Mouse (Mus musculus) forebrain, embryonic 11.5 days (tissue): Measurements from ENCODE around the gene Il13. TPM values are rescaled to one million over a fixed set of nuclear protein-coding genes. Genes with fewer than 3 reads are reported as not detected.

Experiments
- ATAC-seq: fragments of 200-750 bp; cut with Nextera tagmentation; replicated peaks from 2 replicates; pipeline ENCODE4 v1.8.0; 2017; ENCODE audit warnings: moderate TSS enrichment; ENCODE audit not compliant: low FRiP score
- DNase-seq: peaks from one replicate; pipeline ENCODE4 v3.0.0-alpha.2; 2017; ENCODE audit warnings: low spot score
- H3K27ac ChIP-seq: fragments of 300-500 bp; sonication (generic); 2 replicates; pipeline ENCODE4 v1.5.1; 2014; ENCODE audit warnings: low read depth, low read length
- H3K27me3 ChIP-seq: fragments of 300-500 bp; sonication (generic); 2 replicates; pipeline ENCODE4 v1.6.1; 2014; ENCODE audit warnings: mild to moderate bottlenecking, low read length, mixed read lengths; ENCODE audit not compliant: control insufficient read depth, insufficient read depth
- H3K36me3 ChIP-seq: fragments of 300-500 bp; sonication (generic); 2 replicates; pipeline ENCODE4 v1.6.1; 2014; ENCODE audit warnings: mild to moderate bottlenecking, low read length, moderate library complexity, mixed read lengths; ENCODE audit not compliant: control insufficient read depth, insufficient read depth
- H3K4me1 ChIP-seq: fragments of 300-500 bp; sonication (generic); replicated peaks from 2 replicates; pipeline ENCODE4 v1.6.1; 2014; ENCODE audit warnings: low read length, mixed read lengths; ENCODE audit not compliant: control insufficient read depth, insufficient read depth
- H3K4me2 ChIP-seq: fragments of 300-500 bp; sonication (generic); 2 replicates; pipeline ENCODE4 v1.6.1; 2014; ENCODE audit warnings: low read depth, mild to moderate bottlenecking, low read length, moderate library complexity, mixed read lengths; ENCODE audit not compliant: severe bottlenecking
- H3K4me3 ChIP-seq: fragments of 300-500 bp; sonication (generic); 2 replicates; pipeline ENCODE4 v1.5.1; 2014; ENCODE audit warnings: low read depth, low read length
- H3K9ac ChIP-seq: fragments of 300-500 bp; sonication (generic); 2 replicates; pipeline ENCODE4 v1.6.1; 2014; ENCODE audit warnings: low read length
- H3K9me3 ChIP-seq: fragments of 300-500 bp; sonication (generic); 2 replicates; pipeline ENCODE4 v1.6.1; 2016; ENCODE audit warnings: low read length, mixed read lengths; ENCODE audit not compliant: control insufficient read depth
- WGBS: fragments of 180-500 bp; shearing (Covaris S2); extraction: QIAGEN DNeasy Blood & Tissue Kit; methylation state at CpG from one replicate; pipeline ENCODE4 v1.1.7; 2014; 5-methylcytosine and 5-hydroxymethylcytosine counted together
- polyA plus RNA-seq: library from polyadenylated mRNA; unstranded; fragments of >200 nt; fragmentation: Nextera tagmentation; extraction: Ambion mirVana; gene quantifications from 2 replicates; pipeline ENCODE4 v1.2.1, GENCODE M21; 2014

Il13 gene
- polyA plus RNA-seq, result not detected in 2 replicates

GRCm38 (mm10) chr11:53634556-53634955 is at the start of gene Il13:
Gene Il13 (minus strand): TSS chr11:53634702.
- Histone ChIP-seq H3K27me3 (peaks cover 11% of the 10 kb centered on the region; the same call in 1 of the 2 replicates), H3K4me1 (peaks cover 10% of the 10 kb centered on the region), H3K27ac (no peak within 1 kb of the TSS), H3K4me3 (no peak within 1 kb of the TSS), H3K4me2 (no peak within 1 kb of the TSS), H3K36me3 (no peaks in the 10 kb centered on the region), H3K9ac (no peak within 1 kb of the TSS), H3K9me3 (no peaks in the 10 kb centered on the region)
- ATAC-seq (no peak), DNase-seq (no peak)
- 95% methylated on average over 8 of the region's 8 CpGs for WGBS

DNA sequence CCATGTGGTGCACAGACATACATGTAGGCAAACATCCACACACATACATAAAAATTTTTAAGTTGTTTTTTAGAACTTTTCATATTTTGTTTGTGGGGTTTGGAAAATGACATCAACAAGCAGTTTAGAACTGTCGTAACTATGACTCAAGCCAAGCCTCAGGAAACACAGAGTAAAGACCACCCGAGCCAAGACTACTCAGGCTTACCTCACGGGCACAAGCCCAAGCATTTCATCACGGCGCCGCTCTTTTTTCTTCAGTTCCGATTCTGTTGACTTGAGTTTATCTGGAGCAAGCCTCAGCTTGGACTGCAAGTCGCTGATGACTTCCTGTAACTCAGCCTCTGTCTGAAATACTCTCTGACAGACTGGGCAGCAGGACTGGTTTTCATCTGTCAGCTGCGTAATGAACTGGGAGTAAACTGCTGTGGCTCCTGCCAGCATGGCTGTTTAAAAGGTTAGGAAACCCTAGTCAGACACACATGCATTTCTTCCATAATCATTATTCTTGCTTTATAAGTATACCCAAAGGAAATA is 48.6 kb upstream of the Il13 start:
- Histone ChIP-seq H3K36me3 (no peaks in the 10 kb centered on the region; the same call in 1 of the 2 replicates), H3K9ac (no peak overlapping the region), H3K27me3 (no peaks in the 10 kb centered on the region), H3K27ac (no peak overlapping the region), H3K4me2 (no peak overlapping the region), H3K4me1 (no peaks in the 10 kb centered on the region), H3K4me3 (no peak overlapping the region), H3K9me3 (no peaks in the 10 kb centered on the region)
- 96% methylated on average over 9 of the region's 9 CpGs for WGBS
- ATAC-seq (no peak), DNase-seq (no peak)

- Histone ChIP-seq H3K9me3 (no peaks in the 10 kb centered on the region), H3K36me3 (no peaks in the 10 kb centered on the region; the same call in 1 of the 2 replicates), H3K4me2 (no peak overlapping the region), H3K4me3 (no peak overlapping the region), H3K27ac (no peak overlapping the region), H3K9ac (no peak overlapping the region), H3K4me1 (no peaks in the 10 kb centered on the region), H3K27me3 (no peaks in the 10 kb centered on the region)
- DNase-seq, result no peak
- WGBS, result 94% methylated on average over 2 of the region's 2 CpGs
- ATAC-seq, result no peak
These were observed 47.7 kb upstream of the Il13 start for GRCm38 (mm10) chr11:53682170-53682569.

DNA sequence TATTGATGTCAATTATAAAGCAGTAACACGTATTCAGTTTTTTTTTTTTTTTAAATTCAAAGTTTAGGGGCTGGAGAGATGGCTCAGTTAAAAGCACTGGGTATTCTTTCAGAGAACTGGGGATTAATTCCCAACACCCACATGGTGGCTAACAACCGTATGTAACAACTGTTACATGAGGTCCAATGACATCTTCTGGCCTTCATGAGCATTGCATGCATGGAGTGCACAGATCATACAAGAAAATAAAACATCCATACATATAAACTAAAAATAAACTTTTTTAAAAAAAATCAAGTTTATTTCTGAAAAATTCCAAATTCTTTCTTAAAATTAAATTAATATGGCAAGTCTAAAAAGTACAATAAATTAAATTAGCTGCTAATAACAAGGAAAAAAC is 47.2 kb upstream of the Il13 start:
- Histone ChIP-seq H3K4me1 (no peaks in the 10 kb centered on the region), H3K9ac (no peak overlapping the region), H3K4me2 (no peak overlapping the region), H3K27ac (no peak overlapping the region), H3K4me3 (no peak overlapping the region), H3K27me3 (no peaks in the 10 kb centered on the region), H3K9me3 (no peaks in the 10 kb centered on the region), H3K36me3 (no peaks in the 10 kb centered on the region; the same call in 1 of the 2 replicates)
- WGBS, result 88% methylated on average over 2 of the region's 2 CpGs
- DNase-seq (no peak), ATAC-seq (no peak)

DNA sequence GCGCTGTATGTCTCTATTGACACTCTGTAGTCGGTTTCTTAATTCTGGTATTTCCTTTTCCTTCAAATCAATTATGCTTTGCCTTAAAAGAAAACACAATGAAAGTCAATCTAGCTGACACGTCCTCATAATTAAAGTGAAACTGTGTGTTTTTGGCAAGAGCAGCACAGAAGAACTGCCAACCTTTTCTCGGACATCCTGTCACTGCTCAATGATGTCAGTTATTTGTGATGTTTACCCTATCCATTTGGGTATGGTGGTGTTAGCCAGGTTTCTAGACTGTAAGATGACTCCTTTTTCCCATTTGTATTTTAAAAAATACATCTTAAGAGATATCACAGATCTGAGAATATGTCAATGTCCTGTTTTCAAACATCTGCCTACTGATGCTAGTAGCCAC is 45.6 kb upstream of the Il13 start:
- H3K27ac ChIP-seq, result no peak overlapping the region
- ATAC-seq (no peak), DNase-seq (no peak)
- no peaks in the 10 kb centered on the region for H3K4me1 ChIP-seq
- no peak overlapping the region for H3K4me2 ChIP-seq
- no peaks in the 10 kb centered on the region for H3K27me3 ChIP-seq
- H3K4me3 ChIP-seq, result no peak overlapping the region
- 91% methylated on average over 4 of the region's 4 CpGs for WGBS
- no peak overlapping the region for H3K9ac ChIP-seq
- no peaks in the 10 kb centered on the region; the same call in 1 of the 2 replicates for H3K36me3 ChIP-seq
- no peaks in the 10 kb centered on the region for H3K9me3 ChIP-seq

- WGBS, result 95% methylated on average over 4 of the region's 4 CpGs
- Histone ChIP-seq H3K4me1 (no peaks in the 10 kb centered on the region), H3K9ac (no peak overlapping the region), H3K4me3 (no peak overlapping the region), H3K36me3 (no peaks in the 10 kb centered on the region; the same call in 1 of the 2 replicates), H3K9me3 (no peaks in the 10 kb centered on the region), H3K27ac (no peak overlapping the region), H3K27me3 (no peaks in the 10 kb centered on the region), H3K4me2 (no peak overlapping the region)
- ATAC-seq, result no peak
- no peak for DNase-seq
These were observed 36.9 kb upstream of the Il13 start for GRCm38 (mm10) chr11:53671414-53671813.

DNA sequence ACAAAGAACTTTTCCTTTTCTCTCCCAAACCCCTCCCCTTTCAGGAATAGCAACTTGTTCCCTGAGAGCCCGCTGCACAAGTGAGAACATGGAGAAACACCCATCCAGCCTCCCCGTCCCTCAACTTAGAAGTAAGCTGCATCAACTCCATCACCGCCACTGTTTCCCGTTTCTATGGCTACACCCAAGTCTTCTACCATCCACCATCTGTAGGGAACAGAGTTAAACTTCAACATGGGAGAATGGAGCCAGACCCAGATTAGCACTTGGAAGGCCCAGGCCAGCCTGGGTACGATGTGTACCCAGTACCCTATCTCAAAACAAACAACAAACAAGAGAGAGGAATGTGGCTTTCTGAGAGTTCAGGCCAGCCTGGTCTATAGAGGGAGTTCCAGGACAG is 29.6 kb upstream of the Il13 start:
- ATAC-seq (no peak), DNase-seq (no peak)
- H3K4me3 ChIP-seq, result no peak overlapping the region
- no peaks in the 10 kb centered on the region for H3K9me3 ChIP-seq
- no peaks in the 10 kb centered on the region for H3K4me1 ChIP-seq
- no peak overlapping the region for H3K4me2 ChIP-seq
- WGBS, result 87% methylated on average over 5 of the region's 5 CpGs
- no peaks in the 10 kb centered on the region; the same call in 1 of the 2 replicates for H3K36me3 ChIP-seq
- no peak overlapping the region for H3K9ac ChIP-seq
- no peaks in the 10 kb centered on the region for H3K27me3 ChIP-seq
- no peak overlapping the region for H3K27ac ChIP-seq

- ATAC-seq (no peak), DNase-seq (no peak)
- no peak overlapping the region for H3K27ac ChIP-seq
- no peaks in the 10 kb centered on the region; the same call in 1 of the 2 replicates for H3K36me3 ChIP-seq
- H3K9ac ChIP-seq, result no peak overlapping the region
- no peaks in the 10 kb centered on the region for H3K9me3 ChIP-seq
- 87% methylated on average over 14 of the region's 14 CpGs for WGBS
- H3K4me1 ChIP-seq, result no peaks in the 10 kb centered on the region
- H3K4me3 ChIP-seq, result no peak overlapping the region
- H3K4me2 ChIP-seq, result no peak overlapping the region
- no peaks in the 10 kb centered on the region for H3K27me3 ChIP-seq
These were observed 28.5 kb upstream of the Il13 start for GRCm38 (mm10) chr11:53662794-53663674.
